9 mouse cellular contexts compared by ENCODE assay signal in the genomic region with DNA sequence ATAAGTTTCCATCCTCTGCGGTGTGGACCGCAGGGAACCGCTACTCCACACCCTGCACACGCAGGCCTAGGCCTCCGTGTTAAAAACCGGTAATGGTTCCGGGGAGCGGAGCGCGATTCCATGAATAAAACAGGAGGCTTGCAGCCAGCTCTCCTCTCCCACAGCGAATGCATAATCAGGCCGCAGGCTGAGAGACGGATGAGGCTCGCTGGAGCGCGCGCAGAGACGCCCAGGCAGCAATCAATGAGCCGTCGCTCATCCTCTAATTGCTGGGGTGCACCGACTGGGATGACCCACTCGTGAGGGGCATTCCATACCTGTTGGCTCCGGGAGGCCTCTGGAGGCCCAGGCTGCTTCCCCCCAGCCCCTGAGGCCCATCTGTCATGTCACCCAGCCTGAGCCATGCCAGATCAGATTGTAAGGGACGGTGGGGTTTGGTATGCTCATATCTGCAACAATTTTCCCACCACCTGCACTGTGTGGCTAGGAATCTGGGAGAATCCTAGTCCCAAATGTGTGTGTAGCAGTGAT. TPM values are rescaled to one million over a fixed set of nuclear protein-coding genes. Genes with fewer than 3 reads are reported as not detected.
A peak's percentile ranks its signal among the peaks of the same experiment; 100 is the strongest.
DNase-seq lines count a peak whose midpoint lies in the region; ATAC-seq lines count a peak whose summit lies in the region.
"Had no signal": no experiment of that assay in that cellular context is flagged by ENCODE, and none has a peak within 500 bp of the region (broad histone marks: within the 10 kb centered on the region; RNA-seq: fewer than 3 reads in every experiment).

No protein-coding gene starts in this region.

- H3K27me3 ChIP-seq in embryonic facial prominence, embryonic 15.5 days = no peaks in the 10 kb centered on the region
- no peaks in the 10 kb centered on the region for H3K27me3 ChIP-seq in intestine, embryonic 15.5 days (replicated peaks)

- no peaks in the 10 kb centered on the region for H3K9me3 ChIP-seq in embryonic facial prominence, embryonic 15.5 days (replicated peaks)
- no peaks in the 10 kb centered on the region for H3K9me3 ChIP-seq in intestine, embryonic 15.5 days

- 10% methylated on average over 24 of the region's 24 CpGs for WGBS in embryonic facial prominence, embryonic 15.5 days
- 18% methylated on average over 24 of the region's 24 CpGs for WGBS in intestine, embryonic 15.5 days

- H3K27ac ChIP-seq in embryonic facial prominence, embryonic 15.5 days (replicated peaks) = no peak overlapping the region
- no peak overlapping the region for H3K27ac ChIP-seq in intestine, embryonic 15.5 days

- H3K4me3 ChIP-seq in embryonic facial prominence, embryonic 15.5 days (replicated peaks) = peak overlapping the region; percentile 12; the same call in 1 of the 2 replicates
- no peak overlapping the region for H3K4me3 ChIP-seq in intestine, embryonic 15.5 days (replicated peaks)

- H3K9ac ChIP-seq in embryonic facial prominence, embryonic 15.5 days = no peak overlapping the region
- peak overlapping the region; percentile 26; the same call in 1 of the 2 replicates for H3K9ac ChIP-seq in intestine, embryonic 15.5 days

- peaks cover 7% of the 10 kb centered on the region for H3K4me1 ChIP-seq in embryonic facial prominence, embryonic 15.5 days
- no peaks in the 10 kb centered on the region for H3K4me1 ChIP-seq in intestine, embryonic 15.5 days (replicated peaks)

- intact Hi-C loops in left cerebral cortex, postnatal 4 days (cut with DNase I) = no loop called here

- no peak for ATAC-seq in embryonic facial prominence, embryonic 15.5 days (ENCODE audit: insufficient number of reproducible peaks, low FRiP score, low TSS enrichment, low read depth)
- ATAC-seq in intestine, embryonic 15.5 days = no peak

- H3K4me2 ChIP-seq in embryonic facial prominence, embryonic 15.5 days (replicated peaks) = peak overlapping the region; percentile 27; the same call in 1 of the 2 replicates
- no peak overlapping the region; the same call in 1 of the 2 replicates for H3K4me2 ChIP-seq in intestine, embryonic 15.5 days (replicated peaks)

- H3K36me3 ChIP-seq in embryonic facial prominence, embryonic 15.5 days = no peaks in the 10 kb centered on the region
- H3K36me3 ChIP-seq in intestine, embryonic 15.5 days = no peaks in the 10 kb centered on the region

- peak; percentile 35 to 56 for DNase-seq in left cerebral cortex, adult 18-20 months (ENCODE audit: low spot score in 2 of 2)
- no peak for DNase-seq in left cerebral cortex, postnatal 4 days
- DNase-seq in right cerebral cortex, postnatal 10 days (ENCODE audit: low spot score in 2 of 2) = peak; percentile 69
- no peak for DNase-seq in urinary bladder, postnatal 25 days (ENCODE audit: low spot score)
- no peak for DNase-seq in adrenal gland, adult 8-10 months
- DNase-seq: adrenal gland, postnatal 14 days; thymus, adult 18-20 months had no signal

RNA-seq across cellular contexts. Expression of a gene that starts 17.3 kb away (rescaled TPM):
- total RNA-seq in left cerebral cortex, adult 18-20 months (2021) = 10 to 100 TPM; 32.2 to 39.3 TPM
- 10 to 100 TPM; 53.9 to 55.2 TPM for total RNA-seq in left cerebral cortex, postnatal 4 days (2021)
- polyA plus RNA-seq in embryonic facial prominence, embryonic 15.5 days (2015; fragmentation: Nextera tagmentation; extraction: Ambion mirVana) = 75.2 and 77.0 TPM in 2 replicates
- polyA plus RNA-seq in intestine, embryonic 15.5 days (2015; fragmentation: Nextera tagmentation; extraction: Ambion mirVana) = 53.0 and 55.2 TPM in 2 replicates
- 10 to 100 TPM; 26.5 to 41.6 (median 32.9) TPM for total RNA-seq in adrenal gland, adult 8-10 months (2022)

RNA-seq across cellular contexts. Expression of a gene that starts 29.6 kb away (rescaled TPM):
- total RNA-seq in left cerebral cortex, adult 18-20 months (2021) = 1 to 10 TPM; 7.0 to 8.2 TPM
- 10 to 100 TPM; 25.5 to 28.6 TPM for total RNA-seq in left cerebral cortex, postnatal 4 days (2021)
- polyA plus RNA-seq in embryonic facial prominence, embryonic 15.5 days (2015; fragmentation: Nextera tagmentation; extraction: Ambion mirVana) = 30.9 and 31.8 TPM in 2 replicates
- polyA plus RNA-seq in intestine, embryonic 15.5 days (2015; fragmentation: Nextera tagmentation; extraction: Ambion mirVana) = 13.6 and 15.0 TPM in 2 replicates
- 1 to 10 TPM; 2.4 to 5.2 (median 3.3) TPM for total RNA-seq in adrenal gland, adult 8-10 months (2022)

RNA-seq across cellular contexts. Expression of a gene that starts 36.2 kb away (rescaled TPM):
- 1 to 10 TPM; 6.8 to 7.0 TPM for total RNA-seq in left cerebral cortex, adult 18-20 months (2021)
- 1 to 10 TPM; 6.0 to 6.1 TPM for total RNA-seq in left cerebral cortex, postnatal 4 days (2021)
- polyA plus RNA-seq in embryonic facial prominence, embryonic 15.5 days (2015; fragmentation: Nextera tagmentation; extraction: Ambion mirVana) = 12.0 and 13.6 TPM in 2 replicates
- 22.9 and 25.1 TPM in 2 replicates for polyA plus RNA-seq in intestine, embryonic 15.5 days (2015; fragmentation: Nextera tagmentation; extraction: Ambion mirVana)
- total RNA-seq in adrenal gland, adult 8-10 months (2022) = 10 to 100 TPM; 18.1 to 22.1 (median 21.7) TPM

RNA-seq across cellular contexts. Expression of a gene that starts 40.0 kb away (rescaled TPM):
- total RNA-seq in left cerebral cortex, adult 18-20 months (2021) = 100 to 1,000 TPM; 219 to 232 TPM
- total RNA-seq in left cerebral cortex, postnatal 4 days (2021) = 100 to 1,000 TPM; 124 to 125 TPM
- 317 and 339 TPM in 2 replicates for polyA plus RNA-seq in embryonic facial prominence, embryonic 15.5 days (2015; fragmentation: Nextera tagmentation; extraction: Ambion mirVana)
- polyA plus RNA-seq in intestine, embryonic 15.5 days (2015; fragmentation: Nextera tagmentation; extraction: Ambion mirVana) = 467 and 534 TPM in 2 replicates
- 100 to 1,000 TPM; 192 to 257 (median 232) TPM for total RNA-seq in adrenal gland, adult 8-10 months (2022)

RNA-seq across cellular contexts. Expression of a gene that starts 43.1 kb away (rescaled TPM):
- 10 to 100 TPM; 89.7 to 94.6 TPM for total RNA-seq in left cerebral cortex, adult 18-20 months (2021)
- 100 to 1,000 TPM; 211 to 228 TPM for total RNA-seq in left cerebral cortex, postnatal 4 days (2021)
- polyA plus RNA-seq in embryonic facial prominence, embryonic 15.5 days (2015; fragmentation: Nextera tagmentation; extraction: Ambion mirVana) = 102 and 116 TPM in 2 replicates
- polyA plus RNA-seq in intestine, embryonic 15.5 days (2015; fragmentation: Nextera tagmentation; extraction: Ambion mirVana) = 69.4 and 83.9 TPM in 2 replicates
- 100 to 1,000 TPM in 3 of 4 experiments, 10 to 100 TPM in 1; 44.2 to 234 (median 162) TPM for total RNA-seq in adrenal gland, adult 8-10 months (2022)

Comparison
In these comparisons a context has a peak if more than half of its experiments do, and no peak if none do; other contexts are left out.
1. DNase-seq: peak in left cerebral cortex, adult 18-20 months (2 of 2) and right cerebral cortex, postnatal 10 days (2 of 2); none in left cerebral cortex, postnatal 4 days (single experiment), urinary bladder, postnatal 25 days (single experiment) and adrenal gland, adult 8-10 months (single experiment).